8 mouse cellular contexts compared by ENCODE assay signal in genomic region chr17:11067076-11067703, GRCm38 (mm10).
A peak's percentile ranks its signal among the peaks of the same experiment; 100 is the strongest.
DNase-seq lines count a peak whose midpoint lies in the region; ATAC-seq lines count a peak whose summit lies in the region.

No protein-coding gene starts in this region.

- DNase-seq in kidney, adult 11 months, result peak; percentile 35
- no peak for DNase-seq in kidney, adult 9 months
- peak; percentile 72 for DNase-seq in embryonic facial prominence, embryonic 10.5 days (ENCODE audit: low spot score)
- DNase-seq in kidney, adult 8-10 months, result peak; percentile 13 to 30
- DNase-seq in MN1 (ENCODE audit: low spot score), result no peak
- DNase-seq in adrenal gland, postnatal 25 days, result no peak
- DNase-seq in right cerebral cortex, postnatal 14 days, result no peak

- H3K27ac ChIP-seq in embryonic facial prominence, embryonic 10.5 days (replicated peaks), result peak overlapping the region; percentile 81
- peak overlapping the region; percentile 82 for H3K27ac ChIP-seq in neural tube, embryonic 13.5 days (replicated peaks)

- no peaks in the 10 kb centered on the region for H3K9me3 ChIP-seq in embryonic facial prominence, embryonic 10.5 days
- no peaks in the 10 kb centered on the region for H3K9me3 ChIP-seq in neural tube, embryonic 13.5 days

- H3K4me2 ChIP-seq in neural tube, embryonic 13.5 days, result peak overlapping the region; percentile 48

- no peaks in the 10 kb centered on the region for H3K36me3 ChIP-seq in embryonic facial prominence, embryonic 10.5 days (replicated peaks)
- H3K36me3 ChIP-seq in neural tube, embryonic 13.5 days, result no peaks in the 10 kb centered on the region

- H3K9ac ChIP-seq in neural tube, embryonic 13.5 days, result no peak overlapping the region

- ATAC-seq in neural tube, embryonic 13.5 days (ENCODE audit: low read depth), result peak; percentile 59

- peaks cover 5% of the 10 kb centered on the region; the same call in 1 of the 2 replicates for H3K27me3 ChIP-seq in embryonic facial prominence, embryonic 10.5 days (replicated peaks; ENCODE audit: low read depth, poor library complexity, severe bottlenecking)
- H3K27me3 ChIP-seq in neural tube, embryonic 13.5 days, result no peaks in the 10 kb centered on the region

- peaks cover 17% of the 10 kb centered on the region for H3K4me1 ChIP-seq in embryonic facial prominence, embryonic 10.5 days
- peaks cover 28% of the 10 kb centered on the region for H3K4me1 ChIP-seq in neural tube, embryonic 13.5 days (replicated peaks)

- peak overlapping the region; percentile 43 for H3K4me3 ChIP-seq in embryonic facial prominence, embryonic 10.5 days
- peak overlapping the region; percentile 14; the same call in 1 of the 2 replicates for H3K4me3 ChIP-seq in neural tube, embryonic 13.5 days

- 3% methylated on average over 16 of the region's 16 CpGs for WGBS in embryonic facial prominence, embryonic 10.5 days
- 3% methylated on average over 16 of the region's 16 CpGs for WGBS in neural tube, embryonic 13.5 days

Comparison
In these comparisons a context has a peak if more than half of its experiments do, and no peak if none do; other contexts are left out.
1. DNase-seq: peak in kidney, adult 11 months (single experiment), embryonic facial prominence, embryonic 10.5 days (single experiment) and kidney, adult 8-10 months (2 of 2); none in kidney, adult 9 months (single experiment), MN1 (single experiment), adrenal gland, postnatal 25 days (single experiment) and right cerebral cortex, postnatal 14 days (single experiment).